Mouse (Mus musculus): Measurements from ENCODE around the gene Col8a2. TPM values are rescaled to one million over a fixed set of nuclear protein-coding genes. Genes with fewer than 3 reads are reported as not detected.
A peak's percentile ranks its signal among the peaks of the same experiment; 100 is the strongest.

Gene Col8a2
- polyA plus RNA-seq, 1 experiment from 2014 or later, result 79.7 TPM

GRCm38 (mm10) chr4:126288085-126288666 is 1.6 kb downstream of the Col8a2 start:
- ATAC-seq (ENCODE audit: insufficient number of reproducible peaks, low FRiP score, low TSS enrichment, low read depth), result no peak
- peaks cover 58% of the 10 kb centered on the region for H3K4me1 ChIP-seq
- H3K36me3 ChIP-seq, result peaks cover 7% of the 10 kb centered on the region; the same call in 1 of the 2 replicates
- no peak overlapping the region for H3K9ac ChIP-seq
- peaks cover 25% of the 10 kb centered on the region for H3K27me3 ChIP-seq
- peak overlapping the region; percentile 62 for H3K4me3 ChIP-seq
- no peaks in the 10 kb centered on the region for H3K9me3 ChIP-seq
- peak overlapping the region; percentile 89 for H3K27ac ChIP-seq
- peak overlapping the region; percentile 77 for H3K4me2 ChIP-seq
- WGBS, result 38% methylated on average over 17 of the region's 17 CpGs

GRCm38 (mm10) chr4:126290314-126290713 is 3.7 kb downstream of the Col8a2 start:
- H3K9ac ChIP-seq, result no peak overlapping the region
- no peak overlapping the region for H3K4me3 ChIP-seq
- H3K9me3 ChIP-seq, result no peaks in the 10 kb centered on the region
- H3K4me1 ChIP-seq, result peaks cover 48% of the 10 kb centered on the region
- peaks cover 7% of the 10 kb centered on the region; the same call in 1 of the 2 replicates for H3K36me3 ChIP-seq
- ATAC-seq (ENCODE audit: insufficient number of reproducible peaks, low FRiP score, low TSS enrichment, low read depth), result no peak
- peak overlapping the region; percentile 8; the same call in 1 of the 2 replicates for H3K4me2 ChIP-seq
- H3K27me3 ChIP-seq, result peaks cover 19% of the 10 kb centered on the region
- 77% methylated on average over 8 of the region's 8 CpGs for WGBS
- H3K27ac ChIP-seq, result no peak overlapping the region

- H3K9ac ChIP-seq, result no peak overlapping the region
- H3K27ac ChIP-seq, result peak overlapping the region; percentile 60; the same call in 1 of the 2 replicates
Observed at GRCm38 (mm10) chr4:126291196-126291595, 4.6 kb downstream of the Col8a2 start.

GRCm38 (mm10) chr4:126295152-126295551 is 8.6 kb downstream of the Col8a2 start:
- H3K4me2 ChIP-seq, result no peak overlapping the region
- H3K36me3 ChIP-seq, result peaks cover 12% of the 10 kb centered on the region; the same call in 1 of the 2 replicates
- H3K27me3 ChIP-seq, result peaks cover 11% of the 10 kb centered on the region
- no peak for ATAC-seq (ENCODE audit: insufficient number of reproducible peaks, low FRiP score, low TSS enrichment, low read depth)
- no peak overlapping the region for H3K4me3 ChIP-seq
- no peak overlapping the region for H3K9ac ChIP-seq
- WGBS, result 59% methylated on average over 6 of the region's 6 CpGs
- H3K4me1 ChIP-seq, result peaks cover 50% of the 10 kb centered on the region
- H3K9me3 ChIP-seq, result no peaks in the 10 kb centered on the region
- 0 out of 2 replicates have a peak overlapping the region, but pooled peaks have one; percentile 11 for H3K27ac ChIP-seq

More at GRCm38 (mm10) chr4:126291196-126291595, 4.6 kb downstream of the Col8a2 start:
- 6% methylated on average over 13 of the region's 13 CpGs for WGBS
- Histone ChIP-seq H3K4me2 (0 out of 2 replicates have a peak overlapping the region, but pooled peaks have one; percentile 8), H3K4me3 (no peak overlapping the region), H3K27me3 (peaks cover 16% of the 10 kb centered on the region), H3K9me3 (no peaks in the 10 kb centered on the region), H3K4me1 (peaks cover 53% of the 10 kb centered on the region), H3K36me3 (peaks cover 7% of the 10 kb centered on the region; the same call in 1 of the 2 replicates)
- ATAC-seq (ENCODE audit: insufficient number of reproducible peaks, low FRiP score, low TSS enrichment, low read depth), result no peak

- H3K4me1 ChIP-seq, result peaks cover 50% of the 10 kb centered on the region
- H3K4me2 ChIP-seq, result no peak overlapping the region; the same call in 1 of the 2 replicates
- no peak for ATAC-seq (ENCODE audit: insufficient number of reproducible peaks, low FRiP score, low TSS enrichment, low read depth)
- H3K27ac ChIP-seq, result peak overlapping the region; percentile 82; the same call in 1 of the 2 replicates
- no peak overlapping the region for H3K4me3 ChIP-seq
- H3K36me3 ChIP-seq, result peaks cover 12% of the 10 kb centered on the region; the same call in 1 of the 2 replicates
- H3K9ac ChIP-seq, result no peak overlapping the region
- WGBS, result 45% methylated on average over 4 of the region's 4 CpGs
- H3K27me3 ChIP-seq, result peaks cover 19% of the 10 kb centered on the region
- H3K9me3 ChIP-seq, result no peaks in the 10 kb centered on the region
Observed at GRCm38 (mm10) chr4:126295937-126296336, 9.3 kb downstream of the Col8a2 start.

- WGBS, result under 1% methylated on average over 34 of the region's 34 CpGs
- Histone ChIP-seq H3K27ac (peak overlapping the region; percentile 82), H3K9me3 (no peaks in the 10 kb centered on the region), H3K27me3 (peaks cover 26% of the 10 kb centered on the region), H3K36me3 (peaks cover 12% of the 10 kb centered on the region; the same call in 1 of the 2 replicates), H3K4me3 (peak overlapping the region; percentile 24), H3K9ac (peak overlapping the region; percentile 5; the same call in 1 of the 2 replicates), H3K4me2 (peak overlapping the region; percentile 51), H3K4me1 (peaks cover 50% of the 10 kb centered on the region)
- ATAC-seq (ENCODE audit: insufficient number of reproducible peaks, low FRiP score, low TSS enrichment, low read depth), result peak; percentile 28; the same call in 1 of the 2 replicates
Observed at GRCm38 (mm10) chr4:126296617-126297101, 10.1 kb downstream of the Col8a2 start.

- Histone ChIP-seq H3K27ac (peak overlapping the region; percentile 86), H3K9me3 (no peaks in the 10 kb centered on the region), H3K9ac (0 out of 2 replicates have a peak overlapping the region, but pooled peaks have one; percentile 35), H3K27me3 (peaks cover 40% of the 10 kb centered on the region), H3K4me3 (peak overlapping the region; percentile 38), H3K36me3 (peaks cover 5% of the 10 kb centered on the region; the same call in 1 of the 2 replicates), H3K4me2 (peak overlapping the region; percentile 77), H3K4me1 (peaks cover 48% of the 10 kb centered on the region)
- WGBS, result 1% methylated on average over 49 of the region's 50 CpGs
- peak; percentile 75 for ATAC-seq (ENCODE audit: insufficient number of reproducible peaks, low FRiP score, low TSS enrichment, low read depth)
Observed at GRCm38 (mm10) chr4:126300916-126301583, 14.5 kb downstream of the Col8a2 start.

- WGBS, result 9% methylated on average over 27 of the region's 27 CpGs
- Histone ChIP-seq H3K36me3 (peaks cover 5% of the 10 kb centered on the region; the same call in 1 of the 2 replicates), H3K27ac (peak overlapping the region; percentile 86), H3K4me3 (peak overlapping the region; percentile 38), H3K9ac (0 out of 2 replicates have a peak overlapping the region, but pooled peaks have one; percentile 35), H3K4me2 (peak overlapping the region; percentile 77), H3K27me3 (peaks cover 40% of the 10 kb centered on the region), H3K9me3 (no peaks in the 10 kb centered on the region), H3K4me1 (peaks cover 41% of the 10 kb centered on the region)
- ATAC-seq (ENCODE audit: insufficient number of reproducible peaks, low FRiP score, low TSS enrichment, low read depth), result no peak
Observed at GRCm38 (mm10) chr4:126301584-126302309, 15.2 kb downstream of the Col8a2 start.

- 48% methylated on average over 4 of the region's 4 CpGs for WGBS
- Histone ChIP-seq H3K4me3 (no peak overlapping the region), H3K27ac (no peak overlapping the region), H3K36me3 (no peaks in the 10 kb centered on the region), H3K27me3 (peaks cover 35% of the 10 kb centered on the region), H3K9ac (no peak overlapping the region), H3K4me2 (no peak overlapping the region), H3K9me3 (no peaks in the 10 kb centered on the region), H3K4me1 (peaks cover 29% of the 10 kb centered on the region)
- no peak for ATAC-seq (ENCODE audit: insufficient number of reproducible peaks, low FRiP score, low TSS enrichment, low read depth)
Observed at GRCm38 (mm10) chr4:126303877-126304276, 17.3 kb downstream of the Col8a2 start.

GRCm38 (mm10) chr4:126305428-126305827 is 18.8 kb downstream of the Col8a2 start:
- H3K4me3 ChIP-seq, result no peak overlapping the region
- no peak overlapping the region for H3K4me2 ChIP-seq
- H3K9ac ChIP-seq, result no peak overlapping the region
- H3K9me3 ChIP-seq, result no peaks in the 10 kb centered on the region
- WGBS, result 96% methylated on average over 1 of the region's 1 CpGs
- H3K4me1 ChIP-seq, result peaks cover 34% of the 10 kb centered on the region
- H3K27ac ChIP-seq, result no peak overlapping the region
- ATAC-seq (ENCODE audit: insufficient number of reproducible peaks, low FRiP score, low TSS enrichment, low read depth), result no peak
- H3K27me3 ChIP-seq, result peaks cover 26% of the 10 kb centered on the region
- peaks cover 1% of the 10 kb centered on the region; the same call in 1 of the 2 replicates for H3K36me3 ChIP-seq

GRCm38 (mm10) chr4:126306058-126306457 is 19.5 kb downstream of the Col8a2 start:
- H3K27ac ChIP-seq, result no peak overlapping the region
- WGBS, result 87% methylated on average over 6 of the region's 6 CpGs
- ATAC-seq (ENCODE audit: insufficient number of reproducible peaks, low FRiP score, low TSS enrichment, low read depth), result no peak

More at GRCm38 (mm10) chr4:126306058-126306457, 19.5 kb downstream of the Col8a2 start:
- no peak overlapping the region for H3K9ac ChIP-seq
- peaks cover 20% of the 10 kb centered on the region; the same call in 1 of the 2 replicates for H3K27me3 ChIP-seq
- H3K36me3 ChIP-seq, result peaks cover 4% of the 10 kb centered on the region; the same call in 1 of the 2 replicates
- H3K4me2 ChIP-seq, result no peak overlapping the region
- H3K4me3 ChIP-seq, result no peak overlapping the region
- H3K4me1 ChIP-seq, result peaks cover 28% of the 10 kb centered on the region
- no peaks in the 10 kb centered on the region for H3K9me3 ChIP-seq

Data from limb, embryonic 15.5 days (tissue).